Mouse (Mus musculus): Measurements from ENCODE around the gene Polr2l.
"Not testable (repeated sequence)": the region's sequence is repeated elsewhere in the genome, so short reads cannot be mapped to it uniquely, and the experiment has no call there.

Gene Polr2l

GRCm38 (mm10) chr7:141447110-141447991, 27.6 kb downstream of the Polr2l start, which contains the start of gene Rplp2:
Gene Rplp2, plus strand, starts transcription at chr7:141447370.
- peak; percentile 84 for DNase-seq (ENCODE audit: low read depth)

GRCm38 (mm10) chr7:141446374-141446773, 28.6 kb downstream of the Polr2l start:
- DNase-seq (ENCODE audit: low read depth): not testable (repeated sequence)

- DNase-seq (ENCODE audit: low read depth): no peak
Observed at GRCm38 (mm10) chr7:141443828-141444237, 31.1 kb downstream of the Polr2l start, which contains the start of gene Pidd1. Gene Pidd1, minus strand, starts transcription at chr7:141444025.

GRCm38 (mm10) chr7:141443081-141443821, 31.7 kb downstream of the Polr2l start:
- DNase-seq (ENCODE audit: low read depth): no peak

GRCm38 (mm10) chr7:141442199-141442598, 32.7 kb downstream of the Polr2l start:
- no peak for DNase-seq (ENCODE audit: low read depth)

- no peak for DNase-seq (ENCODE audit: low read depth)
Observed at GRCm38 (mm10) chr7:141441460-141441859, 33.5 kb downstream of the Polr2l start.

GRCm38 (mm10) chr7:141440613-141441012, 34.3 kb downstream of the Polr2l start:
- no peak for DNase-seq (ENCODE audit: low read depth)

GRCm38 (mm10) chr7:141439811-141440210, 35.1 kb downstream of the Polr2l start:
- DNase-seq (ENCODE audit: low read depth): no peak

GRCm38 (mm10) chr7:141439140-141439679, 35.7 kb downstream of the Polr2l start:
- no peak for DNase-seq (ENCODE audit: low read depth)

GRCm38 (mm10) chr7:141438201-141438968, 36.5 kb downstream of the Polr2l start:
- no peak for DNase-seq (ENCODE audit: low read depth)

GRCm38 (mm10) chr7:141437178-141438120, 37.5 kb downstream of the Polr2l start, which contains the start of gene Slc25a22:
Gene Slc25a22, minus strand, starts transcription at chr7:141437892.
- DNase-seq (ENCODE audit: low read depth): peak; percentile 46

- no peak for DNase-seq (ENCODE audit: low read depth)
Observed at GRCm38 (mm10) chr7:141436523-141436892, 38.4 kb downstream of the Polr2l start.

GRCm38 (mm10) chr7:141435856-141436522, 38.9 kb downstream of the Polr2l start:
- DNase-seq (ENCODE audit: low read depth): no peak

GRCm38 (mm10) chr7:141435129-141435855, 39.6 kb downstream of the Polr2l start:
- no peak for DNase-seq (ENCODE audit: low read depth)

- no peak for DNase-seq (ENCODE audit: low read depth)
Observed at GRCm38 (mm10) chr7:141434464-141434863, 40.5 kb downstream of the Polr2l start.

- DNase-seq (ENCODE audit: low read depth): no peak
Observed at GRCm38 (mm10) chr7:141433517-141434400, 41.2 kb downstream of the Polr2l start.

GRCm38 (mm10) chr7:141432741-141433516, 42.0 kb downstream of the Polr2l start:
- DNase-seq (ENCODE audit: low read depth): no peak
